Mouse (Mus musculus): ENCODE measurements at regions not wholly inside any gene's neighbourhood (a gene's known extent, or its start where the extent isn't known, plus 50 kb on each side); places are given as distances from the start of the nearest gene placed in this dataset.

- no peak for DNase-seq (ENCODE audit: inconsistent age in 2 of 2, low spot score in 1 of 2)
Measured at GRCm38 (mm10) chr3:60901571-60901970, 101.0 kb upstream of the P2ry1 start.

- peak in 1 of 2 experiments; percentile 23 for DNase-seq (ENCODE audit: inconsistent age in 2 of 2, low spot score in 1 of 2)
Measured at GRCm38 (mm10) chr3:60916411-60916810, 86.2 kb upstream of the P2ry1 start.

- no peak for DNase-seq (ENCODE audit: inconsistent age in 2 of 2, low spot score in 1 of 2)
Measured at GRCm38 (mm10) chr3:60917271-60917670, 85.3 kb upstream of the P2ry1 start.

GRCm38 (mm10) chr3:60926024-60926547, 76.5 kb upstream of the P2ry1 start:
- no peak for DNase-seq (ENCODE audit: inconsistent age in 2 of 2, low spot score in 1 of 2)

GRCm38 (mm10) chr3:60928910-60929309, 73.7 kb upstream of the P2ry1 start:
- no peak for DNase-seq (ENCODE audit: inconsistent age in 2 of 2, low spot score in 1 of 2)

- DNase-seq (ENCODE audit: inconsistent age in 2 of 2, low spot score in 1 of 2) = no peak
Measured at GRCm38 (mm10) chr3:60934492-60934891, 68.1 kb upstream of the P2ry1 start.

GRCm38 (mm10) chr3:60941451-60941850, 61.1 kb upstream of the P2ry1 start:
- no peak for DNase-seq (ENCODE audit: inconsistent age in 2 of 2, low spot score in 1 of 2)

GRCm38 (mm10) chr3:60948897-60949296, 53.7 kb upstream of the P2ry1 start:
- DNase-seq (ENCODE audit: inconsistent age in 2 of 2, low spot score in 1 of 2) = no peak
